Mouse (Mus musculus) intestine, embryonic 15.5 days (tissue): ENCODE data around the gene Wfdc13. TPM values are rescaled to one million over a fixed set of nuclear protein-coding genes. Genes with fewer than 3 reads are reported as not detected.
A peak's percentile ranks its signal among the peaks of the same experiment; 100 is the strongest.

Source experiments
- ATAC-seq: fragments of 200-750 bp; cut with Nextera tagmentation; 2 replicates; pipeline ENCODE4 v1.8.0; 2017; ENCODE audit warnings: moderate TSS enrichment, moderate library complexity
- H3K27ac ChIP-seq: fragments of 300-500 bp; sonication (generic); 2 replicates; pipeline ENCODE4 v1.5.1; 2015; ENCODE audit warnings: mild to moderate bottlenecking, inconsistent platforms
- H3K27me3 ChIP-seq: fragments of 300-500 bp; sonication (generic); replicated peaks from 2 replicates; pipeline ENCODE4 v1.6.1; 2015; ENCODE audit warnings: inconsistent platforms
- H3K36me3 ChIP-seq: fragments of 300-500 bp; sonication (generic); 2 replicates; pipeline ENCODE4 v1.6.1; 2015; ENCODE audit warnings: inconsistent platforms
- H3K4me1 ChIP-seq: fragments of 300-500 bp; sonication (generic); replicated peaks from 2 replicates; pipeline ENCODE4 v1.6.1; 2015; ENCODE audit warnings: inconsistent platforms
- H3K4me2 ChIP-seq: fragments of 300-500 bp; sonication (generic); replicated peaks from 2 replicates; pipeline ENCODE4 v1.6.1; 2015; ENCODE audit warnings: mild to moderate bottlenecking, inconsistent platforms
- H3K4me3 ChIP-seq: fragments of 300-500 bp; sonication (generic); replicated peaks from 2 replicates; pipeline ENCODE4 v1.5.1; 2015; ENCODE audit warnings: inconsistent platforms
- H3K9ac ChIP-seq: fragments of 300-500 bp; sonication (generic); 2 replicates; pipeline ENCODE4 v1.6.1; 2015; ENCODE audit warnings: inconsistent platforms
- H3K9me3 ChIP-seq: fragments of 300-500 bp; sonication (generic); 2 replicates; pipeline ENCODE4 v1.6.1; 2016; ENCODE audit warnings: inconsistent platforms
- WGBS: fragments of 180-500 bp; shearing (Covaris S2); methylation state at CpG from one replicate; pipeline ENCODE4 v1.1.7; 2015; 5-methylcytosine and 5-hydroxymethylcytosine counted together
- polyA plus RNA-seq: library from polyadenylated mRNA; unstranded; fragments of >200 nt; fragmentation: Nextera tagmentation; extraction: Ambion mirVana; gene quantifications from 2 replicates; pipeline ENCODE4 v1.2.1, GENCODE M21; 2015

The Wfdc13 gene
- polyA plus RNA-seq, 1 experiment from 2014 or later, result 0.18 TPM

- H3K4me1 ChIP-seq, result no peaks in the 10 kb centered on the region
- H3K27me3 ChIP-seq, result no peaks in the 10 kb centered on the region
- ATAC-seq, result peak; percentile 80
- no peak overlapping the region for H3K9ac ChIP-seq
- H3K9me3 ChIP-seq, result no peaks in the 10 kb centered on the region
- H3K27ac ChIP-seq, result no peak overlapping the region
- H3K4me2 ChIP-seq, result no peak overlapping the region
- 25% methylated on average over 6 of the region's 6 CpGs for WGBS
- no peak overlapping the region for H3K4me3 ChIP-seq
- H3K36me3 ChIP-seq, result no peaks in the 10 kb centered on the region
Observed at GRCm38 (mm10) chr2:164725895-164726619, 41.1 kb downstream of the Wfdc13 start.

GRCm38 (mm10) chr2:164731719-164732118, 46.8 kb downstream of the Wfdc13 start:
- Histone ChIP-seq H3K9me3 (no peaks in the 10 kb centered on the region), H3K9ac (no peak overlapping the region), H3K4me1 (peaks cover 13% of the 10 kb centered on the region), H3K27ac (no peak overlapping the region), H3K27me3 (no peaks in the 10 kb centered on the region), H3K4me2 (no peak overlapping the region), H3K4me3 (no peak overlapping the region), H3K36me3 (no peaks in the 10 kb centered on the region)
- ATAC-seq, result peak; percentile 90
- WGBS, result 34% methylated on average over 5 of the region's 5 CpGs

- Histone ChIP-seq H3K4me1 (peaks cover 13% of the 10 kb centered on the region), H3K27ac (no peak overlapping the region), H3K9me3 (no peaks in the 10 kb centered on the region), H3K9ac (no peak overlapping the region), H3K4me2 (no peak overlapping the region), H3K36me3 (no peaks in the 10 kb centered on the region), H3K4me3 (no peak overlapping the region), H3K27me3 (no peaks in the 10 kb centered on the region)
- WGBS, result 40% methylated on average over 2 of the region's 2 CpGs
- ATAC-seq, result no peak
Observed at GRCm38 (mm10) chr2:164733259-164733658, 48.4 kb downstream of the Wfdc13 start.

DNA sequence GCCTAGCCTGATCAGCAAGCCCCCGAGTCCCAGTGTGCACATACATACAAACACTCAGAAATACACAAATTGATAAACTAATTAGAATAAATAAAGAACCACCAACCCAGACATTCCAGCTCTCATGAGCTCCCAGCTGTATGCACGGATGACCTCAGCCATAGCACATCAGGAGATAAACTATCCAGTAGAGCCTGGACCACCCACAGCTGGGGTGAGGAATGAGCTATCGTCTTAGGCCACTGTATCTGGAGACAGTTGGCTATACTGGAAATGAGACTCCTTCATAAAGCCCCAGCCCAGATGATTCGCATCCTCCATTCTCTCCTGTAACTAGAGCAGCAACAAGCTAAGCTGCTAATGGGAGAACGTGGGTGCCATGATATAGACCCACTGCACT, 49.9 kb downstream of the Wfdc13 start:
- no peaks in the 10 kb centered on the region for H3K36me3 ChIP-seq
- no peak overlapping the region for H3K27ac ChIP-seq
- no peak overlapping the region for H3K9ac ChIP-seq
- WGBS, result 59% methylated on average over 5 of the region's 5 CpGs
- no peak overlapping the region for H3K4me2 ChIP-seq
- H3K4me3 ChIP-seq, result no peak overlapping the region
- H3K4me1 ChIP-seq, result peaks cover 13% of the 10 kb centered on the region
- H3K27me3 ChIP-seq, result no peaks in the 10 kb centered on the region
- H3K9me3 ChIP-seq, result no peaks in the 10 kb centered on the region
- no peak for ATAC-seq

GRCm38 (mm10) chr2:164735446-164735845, 50.5 kb downstream of the Wfdc13 start:
- Histone ChIP-seq H3K27me3 (no peaks in the 10 kb centered on the region), H3K9ac (no peak overlapping the region), H3K27ac (no peak overlapping the region), H3K4me1 (peaks cover 13% of the 10 kb centered on the region), H3K4me3 (no peak overlapping the region), H3K4me2 (no peak overlapping the region), H3K36me3 (no peaks in the 10 kb centered on the region), H3K9me3 (no peaks in the 10 kb centered on the region)
- ATAC-seq, result no peak
- WGBS, result 76% methylated on average over 5 of the region's 5 CpGs

Other genes with a start within 250 kb of the Wfdc13 start
- 120 and 126 TPM in 2 replicates for gene Sdc4, start 241.2 kb upstream of the Wfdc13 start, polyA plus RNA-seq
- gene Sys1, start 228.1 kb upstream of the Wfdc13 start, polyA plus RNA-seq, result 51.1 and 61.9 TPM in 2 replicates
- gene Gm20458, start 224.1 kb upstream of the Wfdc13 start, polyA plus RNA-seq, result 9.4 and 18.5 TPM in 2 replicates
- not detected in 2 replicates for gene Trp53tg5, start 211.4 kb upstream of the Wfdc13 start, polyA plus RNA-seq
- 4.7 and 14.8 TPM in 2 replicates for gene Dbndd2, start 199.0 kb upstream of the Wfdc13 start, polyA plus RNA-seq
- 62.7 and 65.7 TPM in 2 replicates for gene Pigt, start 187.6 kb upstream of the Wfdc13 start, polyA plus RNA-seq
- gene Wfdc2, start 122.7 kb upstream of the Wfdc13 start, polyA plus RNA-seq, result 53.3 and 57.4 TPM in 2 replicates
- gene Spint3, start 111.6 kb upstream of the Wfdc13 start, polyA plus RNA-seq, result not detected in 2 replicates
- 0.85 and 1.7 TPM in 2 replicates for gene Wfdc6a, start 99.7 kb upstream of the Wfdc13 start, polyA plus RNA-seq
- not detected in 2 replicates for gene Eppin, start 91.5 kb upstream of the Wfdc13 start, polyA plus RNA-seq
- not detected in 2 replicates for gene Wfdc6b, start 71.6 kb upstream of the Wfdc13 start, polyA plus RNA-seq
- gene Wfdc8, start 71.5 kb upstream of the Wfdc13 start, polyA plus RNA-seq, result not detected in 2 replicates
- not detected in 2 replicates for gene Wfdc16, start 46.3 kb upstream of the Wfdc13 start, polyA plus RNA-seq
- gene Wfdc10, start 29.1 kb upstream of the Wfdc13 start, polyA plus RNA-seq, result 0.56 and 0.72 TPM in 2 replicates
- not detected in 2 replicates for gene Wfdc9, start 28.5 kb upstream of the Wfdc13 start, polyA plus RNA-seq
- not detected in 2 replicates for gene Wfdc11, start 11.0 kb upstream of the Wfdc13 start, polyA plus RNA-seq
- gene Spint4, start 13.4 kb downstream of the Wfdc13 start, polyA plus RNA-seq, result not detected in 2 replicates
- not detected in 2 replicates for gene Spint5, start 30.2 kb downstream of the Wfdc13 start, polyA plus RNA-seq
- gene Wfdc3, start 60.8 kb downstream of the Wfdc13 start, polyA plus RNA-seq, result 1.8 and 2.0 TPM in 2 replicates
- gene Dnttip1, start 60.9 kb downstream of the Wfdc13 start, polyA plus RNA-seq, result 60.4 and 62.5 TPM in 2 replicates
- 431 and 439 TPM in 2 replicates for gene Ube2c, start 84.8 kb downstream of the Wfdc13 start, polyA plus RNA-seq
- 1.7 and 6.9 TPM in 2 replicates for gene Tnnc2, start 94.9 kb downstream of the Wfdc13 start, polyA plus RNA-seq
- 18.4 and 21.2 TPM in 2 replicates for gene Snx21, start 100.7 kb downstream of the Wfdc13 start, polyA plus RNA-seq
- gene Acot8, start 119.8 kb downstream of the Wfdc13 start, polyA plus RNA-seq, result 23.6 and 29.7 TPM in 2 replicates
- 8.1 and 9.0 TPM in 2 replicates for gene Zswim3, start 120.0 kb downstream of the Wfdc13 start, polyA plus RNA-seq
- gene Zswim1, start 137.6 kb downstream of the Wfdc13 start, polyA plus RNA-seq, result 13.5 TPM in 2 replicates
- not detected in 2 replicates for gene Spata25, start 143.4 kb downstream of the Wfdc13 start, polyA plus RNA-seq
- gene Ctsa, start 147.8 kb downstream of the Wfdc13 start, polyA plus RNA-seq, result 266 and 277 TPM in 2 replicates
- gene Neurl2, start 148.3 kb downstream of the Wfdc13 start, polyA plus RNA-seq, result 6.8 and 7.4 TPM in 2 replicates
- gene Pltp, start 172.6 kb downstream of the Wfdc13 start, polyA plus RNA-seq, result 28.7 and 29.5 TPM in 2 replicates
- gene Pcif1, start 194.2 kb downstream of the Wfdc13 start, polyA plus RNA-seq, result 63.6 and 65.5 TPM in 2 replicates
- 10.7 and 11.3 TPM in 2 replicates for gene Zfp335, start 226.7 kb downstream of the Wfdc13 start, polyA plus RNA-seq